Mouse (Mus musculus): ENCODE measurements around the gene Rgs9bp. TPM values are rescaled to one million over a fixed set of nuclear protein-coding genes. Genes with fewer than 3 reads are reported as not detected.
A peak's percentile ranks its signal among the peaks of the same experiment; 100 is the strongest.

Rgs9bp gene
- total RNA-seq, 1 experiment: 0.71 TPM

GRCm38 (mm10) chr7:35586055-35586905 is 898 bp upstream of the Rgs9bp start, which contains the start of gene Ankrd27:
Ankrd27 (plus strand) TSS chr7:35586244.
- Histone ChIP-seq H3K4me3 (ENCODE audit: insufficient read depth in 1 of 2, low read depth in 1 of 2, low read length in 2 of 2, poor library complexity in 1 of 2, severe bottlenecking in 1 of 2) (peak within 1 kb of the TSS; percentile 80 to 85), H3K9me3 (ENCODE audit: control insufficient read depth, insufficient read depth, low read depth, low read length) (no peaks in the 10 kb centered on the region), H3K27ac (ENCODE audit: insufficient read depth, low read depth, low read length, poor library complexity, severe bottlenecking) (peak within 1 kb of the TSS; percentile 28; the same call in 1 of the 2 replicates), H3K36me3 (ENCODE audit: control insufficient read depth, insufficient read depth, low read length, poor library complexity, severe bottlenecking) (no peaks in the 10 kb centered on the region), H3K4me1 (ENCODE audit: control insufficient read depth in 2 of 2, insufficient read depth in 2 of 2, low read length in 2 of 2, poor library complexity in 1 of 2) (peaks cover 0 to 15% of the 10 kb centered on the region in 2 experiments; a peak in 2 of 4 replicates), H3K9ac (ENCODE audit: insufficient read depth, low read depth, low read length, poor library complexity, severe bottlenecking) (peak within 1 kb of the TSS; percentile 84)
- peak; percentile 96 for DNase-seq (ENCODE audit: low read depth, low spot score)
- in situ Hi-C loops (cut with MboI; ENCODE audit: low sequenced_read_pairs in 2 of 2, unreplicated experiment in 2 of 2): no loop called here
- no peak for TF ChIP-seq ZC3H11A (IDR thresholded peaks at IDR 0.05; ENCODE audit: borderline replicate concordance, low read depth, low read length)
- 0 out of 2 replicates have a peak, but pooled peaks have one; percentile 38 for TF ChIP-seq HCFC1 (IDR thresholded peaks at IDR 0.05; ENCODE audit: borderline replicate concordance, insufficient read depth, low read length)
- peak; percentile 89 for TF ChIP-seq CHD2 (IDR thresholded peaks at IDR 0.05; ENCODE audit: low read depth, low read length)

DNA sequence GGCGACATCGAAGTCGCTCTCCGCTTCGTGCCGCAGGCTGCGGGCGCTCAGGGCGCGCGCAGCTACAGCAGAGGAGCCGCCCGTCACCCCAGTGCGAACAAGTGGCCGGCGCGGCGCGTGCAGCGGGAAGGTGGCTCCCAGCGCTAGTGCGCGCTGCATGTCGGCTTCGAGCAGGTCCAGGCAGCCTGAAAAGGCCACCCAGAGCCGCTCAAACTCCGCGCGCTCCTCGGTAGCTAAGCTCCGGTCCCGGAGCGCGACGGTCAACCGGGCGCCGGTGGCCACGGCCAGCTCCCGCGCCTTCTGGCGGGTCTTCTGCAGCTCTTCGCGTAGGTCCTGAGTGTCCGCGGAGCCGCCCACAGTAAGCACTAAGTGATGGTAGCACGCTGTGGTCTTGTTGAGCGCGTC is 594 bp downstream of the Rgs9bp start:
- Histone ChIP-seq H3K9ac (ENCODE audit: insufficient read depth, low read depth, low read length, poor library complexity, severe bottlenecking) (peak overlapping the region; percentile 69), H3K9me3 (ENCODE audit: control insufficient read depth, insufficient read depth, low read depth, low read length) (no peaks in the 10 kb centered on the region), H3K4me1 (ENCODE audit: control insufficient read depth in 2 of 2, insufficient read depth in 2 of 2, low read length in 2 of 2, poor library complexity in 1 of 2) (peaks cover 2 to 15% of the 10 kb centered on the region in 2 experiments; a peak in 3 of 4 replicates), H3K27ac (ENCODE audit: insufficient read depth, low read depth, low read length, poor library complexity, severe bottlenecking) (no peak overlapping the region), H3K36me3 (ENCODE audit: control insufficient read depth, insufficient read depth, low read length, poor library complexity, severe bottlenecking) (no peaks in the 10 kb centered on the region), H3K4me3 (ENCODE audit: insufficient read depth in 1 of 2, low read depth in 1 of 2, low read length in 2 of 2, poor library complexity in 1 of 2, severe bottlenecking in 1 of 2) (peak overlapping the region; percentile 75 to 85)
- TF ChIP-seq CHD2 (IDR thresholded peaks at IDR 0.05; ENCODE audit: low read depth, low read length) (no peak), HCFC1 (IDR thresholded peaks at IDR 0.05; ENCODE audit: borderline replicate concordance, insufficient read depth, low read length) (no peak), ZNF384 (IDR thresholded peaks at IDR 0.05; ENCODE audit: low read depth, low read length) (no peak), ZC3H11A (IDR thresholded peaks at IDR 0.05; ENCODE audit: borderline replicate concordance, low read depth, low read length) (no peak), MAFK (IDR thresholded peaks at IDR 0.05; ENCODE audit: insufficient read depth, low read depth, low read length) (no peak)
- in situ Hi-C loops (cut with MboI; ENCODE audit: low sequenced_read_pairs in 2 of 2, unreplicated experiment in 2 of 2): no loop called here
- DNase-seq (ENCODE audit: low read depth, low spot score): no peak

DNA sequence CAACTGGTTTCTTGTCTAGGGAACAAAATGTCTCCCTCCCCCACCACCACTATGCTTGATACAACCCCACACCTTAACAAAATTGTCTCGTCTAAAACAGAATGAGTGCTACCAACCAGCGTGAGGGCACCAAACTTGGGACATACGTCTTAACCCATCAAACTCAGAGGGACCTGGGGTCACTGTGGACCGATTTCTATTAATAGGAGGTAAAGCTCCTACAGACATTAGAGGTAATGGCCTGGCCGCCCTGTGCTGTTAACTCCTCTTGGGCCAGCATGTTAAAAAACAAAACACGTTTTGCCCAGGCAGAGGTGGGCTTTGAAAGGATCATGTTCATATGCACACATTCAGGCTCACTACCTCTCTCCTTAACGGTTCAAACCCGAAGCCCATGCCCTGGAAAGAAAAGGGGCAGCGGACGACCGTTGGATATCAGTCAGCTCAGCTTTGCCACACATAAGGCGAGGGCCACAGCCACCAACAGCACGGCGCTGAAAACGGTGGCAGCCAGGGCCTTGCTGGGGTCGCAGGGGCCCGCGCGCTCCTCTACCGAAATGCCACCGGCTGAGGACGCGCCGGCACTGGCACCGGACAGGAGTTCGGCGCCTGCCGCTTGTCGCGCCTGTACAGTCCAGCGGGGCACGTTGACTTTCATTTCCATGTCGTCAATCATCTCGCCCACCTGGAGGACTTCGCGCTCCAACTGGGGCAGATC is 1.2 kb downstream of the Rgs9bp start:
- Histone ChIP-seq H3K9me3 (ENCODE audit: control insufficient read depth, insufficient read depth, low read depth, low read length) (no peaks in the 10 kb centered on the region), H3K27ac (ENCODE audit: insufficient read depth, low read depth, low read length, poor library complexity, severe bottlenecking) (no peak overlapping the region), H3K9ac (ENCODE audit: insufficient read depth, low read depth, low read length, poor library complexity, severe bottlenecking) (peak overlapping the region; percentile 69), H3K36me3 (ENCODE audit: control insufficient read depth, insufficient read depth, low read length, poor library complexity, severe bottlenecking) (no peaks in the 10 kb centered on the region), H3K4me3 (ENCODE audit: insufficient read depth in 1 of 2, low read depth in 1 of 2, low read length in 2 of 2, poor library complexity in 1 of 2, severe bottlenecking in 1 of 2) (peak overlapping the region; percentile 75 to 85), H3K4me1 (ENCODE audit: control insufficient read depth in 2 of 2, insufficient read depth in 2 of 2, low read length in 2 of 2, poor library complexity in 1 of 2) (peaks cover 2 to 15% of the 10 kb centered on the region in 2 experiments; a peak in 3 of 4 replicates)
- DNase-seq (ENCODE audit: low read depth, low spot score): no peak
- in situ Hi-C loops (cut with MboI; ENCODE audit: low sequenced_read_pairs in 2 of 2, unreplicated experiment in 2 of 2): no loop called here
- TF ChIP-seq ZNF384 (IDR thresholded peaks at IDR 0.05; ENCODE audit: low read depth, low read length) (no peak), HCFC1 (IDR thresholded peaks at IDR 0.05; ENCODE audit: borderline replicate concordance, insufficient read depth, low read length) (no peak)

- no peak for DNase-seq (ENCODE audit: low read depth, low spot score)
- Histone ChIP-seq H3K9me3 (ENCODE audit: control insufficient read depth, insufficient read depth, low read depth, low read length) (no peaks in the 10 kb centered on the region), H3K4me3 (ENCODE audit: insufficient read depth in 1 of 2, low read depth in 1 of 2, low read length in 2 of 2, poor library complexity in 1 of 2, severe bottlenecking in 1 of 2) (peak overlapping the region in 1 of 2 experiments; percentile 85; a peak in 2 of 4 replicates), H3K27ac (ENCODE audit: insufficient read depth, low read depth, low read length, poor library complexity, severe bottlenecking) (no peak overlapping the region), H3K4me1 (ENCODE audit: control insufficient read depth in 2 of 2, insufficient read depth in 2 of 2, low read length in 2 of 2, poor library complexity in 1 of 2) (peaks cover 2 to 15% of the 10 kb centered on the region in 2 experiments; a peak in 3 of 4 replicates), H3K36me3 (ENCODE audit: control insufficient read depth, insufficient read depth, low read length, poor library complexity, severe bottlenecking) (no peaks in the 10 kb centered on the region), H3K9ac (ENCODE audit: insufficient read depth, low read depth, low read length, poor library complexity, severe bottlenecking) (no peak overlapping the region)
- in situ Hi-C loops (cut with MboI; ENCODE audit: low sequenced_read_pairs in 2 of 2, unreplicated experiment in 2 of 2): no loop called here
- TF ChIP-seq MAFK (IDR thresholded peaks at IDR 0.05; ENCODE audit: insufficient read depth, low read depth, low read length) (no peak), HCFC1 (IDR thresholded peaks at IDR 0.05; ENCODE audit: borderline replicate concordance, insufficient read depth, low read length) (no peak), ZNF384 (IDR thresholded peaks at IDR 0.05; ENCODE audit: low read depth, low read length) (no peak)
These were observed 1.8 kb downstream of the Rgs9bp start for GRCm38 (mm10) chr7:35583476-35584025.
